Mouse (Mus musculus) adrenal gland, postnatal 10 days (tissue): ENCODE results near the gene Gm11361. TPM values are rescaled to one million over a fixed set of nuclear protein-coding genes. Genes with fewer than 3 reads are reported as not detected.

ENCODE experiments used
- DNase-seq: peaks from one replicate; pipeline ENCODE4 v3.0.0; 2021; ENCODE audit warnings: mixed read lengths
- long read RNA-seq, 2 experiments: library from polyadenylated mRNA; stranded (forward); transcript quantifications; one replicate each; pipeline ENCODE4 v2.0.0; 2021
- total RNA-seq, 2 experiments: library from RNA; stranded (reverse); gene quantifications; 2 replicates each; pipeline ENCODE4 v1.2.3; 2021

Gm11361 gene
- 100 to 1,000 TPM; 124 to 134 TPM for total RNA-seq
- long read RNA-seq, experiment 1, transcript Gm11361-201 (1 exons, 607 nt) = major isoform, 13 of 13 reads
- long read RNA-seq, experiment 1, partial matches to known transcripts = 0 of 13 reads
- long read RNA-seq, experiment 1, other reads (novel, unspliced or antisense) = 0 of 13 reads
- long read RNA-seq, experiment 2, transcript Gm11361-201 (1 exons, 607 nt) = major isoform, 13 of 13 reads
- long read RNA-seq, experiment 2, partial matches to known transcripts = 0 of 13 reads
- long read RNA-seq, experiment 2, other reads (novel, unspliced or antisense) = 0 of 13 reads

DNA sequence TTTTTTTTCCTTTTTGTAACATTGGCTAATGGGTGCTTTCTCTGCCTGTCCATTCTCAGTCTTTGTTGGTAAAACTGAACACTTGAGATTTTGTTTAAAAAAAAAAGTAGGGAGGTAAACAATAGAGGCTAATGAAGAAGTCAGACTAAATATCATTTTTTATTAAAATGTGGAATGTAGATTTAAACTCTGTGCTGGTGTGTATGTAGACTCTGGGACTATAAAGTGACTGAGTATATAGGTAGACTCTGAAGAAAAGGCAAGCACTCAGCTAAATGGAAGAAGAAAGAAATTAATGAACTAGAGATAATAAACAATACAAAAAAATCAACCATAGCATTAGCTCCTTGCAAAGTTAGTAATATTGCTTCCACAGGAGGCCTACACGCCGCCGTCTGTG is at the start of gene Gm11361:
Gm11361 (plus strand) TSS at position 301 of the 400 bp plus-strand sequence.
- no peak for DNase-seq

DNA sequence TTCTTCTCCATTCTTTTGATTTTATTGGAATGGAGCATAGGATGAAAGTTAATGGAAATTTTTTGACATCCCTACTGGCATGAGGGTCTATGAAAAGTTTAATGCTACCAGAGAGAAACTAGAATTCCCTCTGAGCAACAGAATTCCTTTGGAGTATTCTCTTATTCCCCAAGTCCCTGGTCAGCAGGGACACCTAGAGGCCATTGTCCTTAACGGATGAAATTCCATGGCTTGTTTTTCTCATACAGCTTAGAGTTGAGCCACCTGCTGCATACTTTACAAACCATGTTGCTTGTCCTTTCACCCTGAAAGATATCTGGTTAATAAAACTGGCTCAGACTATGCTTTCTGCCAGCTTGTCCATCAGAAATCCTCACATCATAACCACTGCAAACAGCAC is 7.1 kb downstream of the Gm11361 start:
- no peak for DNase-seq

DNA sequence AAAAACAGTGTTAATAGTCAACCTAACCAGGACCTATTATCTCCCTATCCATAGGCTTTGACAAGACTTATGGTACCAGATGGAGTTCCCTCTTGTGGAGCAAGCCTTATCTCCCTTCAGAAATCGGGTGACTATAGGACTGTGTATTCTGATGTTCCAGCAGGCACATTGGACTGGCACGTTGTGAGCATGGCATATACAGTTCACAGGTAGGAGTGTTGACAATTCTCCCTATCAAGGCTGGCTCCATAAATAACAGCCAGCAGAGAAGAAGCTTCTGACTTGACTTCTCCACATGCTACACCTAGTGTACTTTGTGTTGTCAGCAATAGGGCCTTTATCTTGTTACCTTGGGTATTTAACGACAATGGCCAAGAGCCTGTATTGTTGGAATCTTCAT is 30.0 kb downstream of the Gm11361 start:
- DNase-seq = no peak

DNA sequence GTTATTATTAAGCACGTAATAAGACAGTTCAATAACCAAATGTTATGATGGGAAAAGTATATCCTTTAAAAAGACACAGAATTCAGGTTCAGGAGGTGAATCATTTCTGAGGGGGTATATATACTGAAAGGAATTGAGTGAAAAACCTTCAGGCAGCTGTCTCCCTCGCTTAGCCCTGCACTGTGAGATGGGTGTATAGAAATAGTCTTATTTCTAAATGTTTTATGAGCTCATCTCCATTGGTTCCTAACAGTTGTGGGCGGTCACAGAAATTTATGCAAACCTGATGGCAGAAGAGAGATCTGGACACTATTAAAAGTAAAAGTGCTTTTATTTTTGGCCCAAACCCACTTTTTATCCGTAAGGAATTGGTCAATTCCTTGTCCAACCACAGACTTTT is 36.9 kb downstream of the Gm11361 start:
- no peak for DNase-seq

DNA sequence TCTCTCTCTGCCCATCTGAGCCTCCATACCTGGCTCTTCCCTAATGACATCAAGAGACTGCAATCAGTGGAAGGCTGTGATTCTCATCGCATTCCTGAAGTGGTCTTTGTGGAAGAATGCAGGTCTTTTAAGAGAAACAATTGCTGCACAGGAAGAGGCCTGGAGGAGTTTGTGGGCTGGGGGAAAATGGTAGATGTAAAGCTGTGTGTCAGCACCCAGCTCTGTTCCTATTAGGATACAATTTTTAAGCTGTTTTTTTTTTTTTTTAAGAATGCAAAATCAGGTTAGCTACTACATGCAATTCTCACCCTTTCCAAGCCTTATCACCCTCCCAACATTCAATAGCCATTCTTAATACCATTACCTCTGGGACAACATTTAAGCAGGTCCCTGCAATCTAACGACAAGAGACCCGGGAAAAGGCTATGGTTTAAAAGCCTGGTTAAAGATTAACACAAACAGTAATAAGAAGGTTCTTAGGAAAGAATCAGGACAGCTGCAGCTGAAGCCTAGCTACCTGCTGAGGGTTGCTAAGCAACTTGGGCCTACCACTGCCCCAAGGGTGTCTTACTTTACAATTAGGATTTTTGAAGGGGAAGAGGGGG is 37.5 kb downstream of the Gm11361 start:
- DNase-seq = no peak

DNA sequence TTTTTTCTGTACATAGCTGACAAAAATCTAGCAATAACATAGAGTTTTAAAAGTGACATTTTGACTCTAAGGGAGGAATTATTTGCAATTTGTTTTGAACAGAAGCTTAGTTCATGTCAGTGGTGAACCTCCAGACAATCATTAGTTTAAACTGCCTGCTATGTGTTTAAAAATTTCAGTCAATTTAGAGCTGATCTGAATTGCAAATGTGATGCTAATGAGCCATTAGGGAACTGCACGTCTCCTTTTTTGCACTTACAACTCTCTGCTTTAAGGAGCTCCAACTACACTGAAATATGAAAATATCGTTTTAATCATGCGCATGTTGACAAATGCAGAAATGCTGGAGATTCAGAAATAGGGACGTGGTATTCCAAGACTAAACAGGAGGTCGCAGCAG is 38.2 kb downstream of the Gm11361 start:
- no peak for DNase-seq

DNA sequence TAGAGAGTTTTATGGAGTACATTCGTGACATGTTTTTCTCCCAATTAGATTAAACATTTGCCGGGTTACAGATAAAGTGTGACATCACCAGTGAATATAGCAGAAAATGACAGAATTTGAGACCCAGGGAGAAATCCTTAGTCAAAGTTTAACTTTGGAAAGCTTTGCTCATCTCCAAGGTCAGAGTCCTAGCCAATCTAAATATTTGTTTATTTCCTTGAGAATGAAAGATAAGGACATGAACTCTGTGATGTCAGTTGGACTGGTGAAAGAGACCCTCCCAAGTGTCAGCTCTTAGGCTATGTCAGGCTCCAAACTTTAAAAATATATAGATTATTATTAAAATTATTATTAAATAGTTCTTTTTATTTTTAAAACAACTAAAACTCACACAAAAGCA is 39.8 kb downstream of the Gm11361 start:
- no peak for DNase-seq

DNA sequence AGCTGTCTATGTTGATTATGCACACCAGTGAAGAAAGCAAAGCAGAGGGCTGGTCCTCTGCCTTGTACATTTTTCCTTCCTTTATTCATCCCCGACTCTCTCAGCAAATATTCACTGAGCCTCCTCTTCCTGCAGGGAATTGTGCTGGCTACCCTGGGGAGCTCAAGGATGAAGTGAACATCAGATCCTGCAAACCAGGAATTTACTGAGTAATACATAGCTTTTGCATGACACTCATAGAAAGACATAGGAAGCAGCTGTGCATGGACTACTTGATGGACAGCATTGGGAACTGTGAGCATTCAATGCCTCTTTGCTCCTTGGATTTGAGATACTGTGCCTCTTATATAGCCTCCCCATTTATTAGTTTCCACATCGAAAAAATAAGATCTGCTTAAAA is 40.2 kb downstream of the Gm11361 start:
- DNase-seq = no peak

Other genes starting within 250 kb of the Gm11361 start
- gene Prl4a1, start 241.3 kb upstream of the Gm11361 start, total RNA-seq = not detected
- not detected for gene Prl5a1, start 115.0 kb upstream of the Gm11361 start, total RNA-seq